Mouse (Mus musculus): ENCODE data around the gene Fitm2.

- TF ChIP-seq GATA1 (IDR thresholded peaks at IDR 0.05; ENCODE audit: borderline replicate concordance, low read length) (no peak), FLI1 (IDR thresholded peaks at IDR 0.05; ENCODE audit: low read length) (no peak)
These were observed 29.8 kb upstream of the Fitm2 start for GRCm38 (mm10) chr2:163502219-163502618.
